Mouse (Mus musculus) thymus, postnatal 36 days (tissue): ENCODE data around the gene Cisd3.

Experiments used
- DNase-seq, 2 experiments: peaks; one replicate each; pipeline ENCODE4 v3.0.0; 2022; ENCODE audit warnings: mixed read lengths in 2 of 2

Gene Cisd3

DNA sequence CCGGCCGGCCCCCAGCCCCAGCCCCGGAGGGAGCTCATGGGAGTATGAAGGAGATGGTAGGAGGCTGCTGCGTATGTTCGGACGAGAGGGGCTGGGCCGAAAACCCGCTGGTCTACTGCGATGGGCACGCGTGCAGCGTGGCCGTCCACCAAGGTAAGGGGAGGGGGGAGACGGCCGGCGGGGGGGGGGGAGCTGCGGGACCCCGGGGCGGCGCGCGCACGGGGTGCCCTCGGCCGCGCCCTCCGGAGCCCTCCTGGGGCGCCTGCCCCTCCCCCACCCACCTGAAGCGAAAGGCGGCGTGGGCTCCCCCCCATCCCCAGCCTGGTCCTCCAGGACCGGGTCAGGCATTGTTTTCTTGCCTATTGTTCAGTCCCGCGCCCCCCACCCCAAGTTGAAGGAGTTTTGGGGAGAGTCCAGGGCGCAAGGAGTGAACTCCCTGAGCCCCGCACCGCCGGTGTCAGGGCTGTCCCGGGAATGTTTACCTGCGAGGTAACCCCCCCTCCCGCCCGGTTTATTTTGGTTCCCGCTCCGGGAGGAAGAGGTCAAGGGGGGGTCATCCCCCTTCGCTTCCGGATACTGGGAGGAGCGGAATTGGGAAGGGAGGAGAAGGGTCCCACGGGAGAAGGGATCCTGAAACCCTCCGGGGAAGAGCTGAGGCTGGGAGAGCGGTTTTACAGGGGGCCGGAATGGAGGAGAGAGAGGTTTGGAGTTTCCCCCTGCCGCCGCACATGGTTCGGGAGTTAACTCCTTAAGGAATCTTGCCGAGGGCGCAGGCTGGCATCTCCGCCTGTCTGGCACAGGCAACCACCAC lies 21.9 kb upstream of the Cisd3 start:
- DNase-seq, result peak; percentile 42 to 49

DNA sequence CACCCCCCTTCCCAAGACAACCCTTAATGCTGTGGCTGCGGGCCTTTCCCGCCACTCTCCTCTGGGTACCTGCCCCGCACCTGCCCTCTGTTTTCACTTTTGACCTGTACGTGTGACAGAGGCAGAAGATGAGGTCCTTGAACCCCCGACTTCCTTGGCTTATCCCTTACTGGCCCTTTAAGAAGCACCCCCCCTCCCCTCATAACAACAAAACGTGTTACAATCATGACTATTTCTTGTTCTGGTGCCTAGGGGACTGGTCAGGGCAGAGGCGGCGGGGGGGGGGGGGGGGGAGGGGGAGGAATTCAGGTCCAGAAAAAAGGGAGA lies 21.3 kb upstream of the Cisd3 start:
- DNase-seq, result no peak

DNA sequence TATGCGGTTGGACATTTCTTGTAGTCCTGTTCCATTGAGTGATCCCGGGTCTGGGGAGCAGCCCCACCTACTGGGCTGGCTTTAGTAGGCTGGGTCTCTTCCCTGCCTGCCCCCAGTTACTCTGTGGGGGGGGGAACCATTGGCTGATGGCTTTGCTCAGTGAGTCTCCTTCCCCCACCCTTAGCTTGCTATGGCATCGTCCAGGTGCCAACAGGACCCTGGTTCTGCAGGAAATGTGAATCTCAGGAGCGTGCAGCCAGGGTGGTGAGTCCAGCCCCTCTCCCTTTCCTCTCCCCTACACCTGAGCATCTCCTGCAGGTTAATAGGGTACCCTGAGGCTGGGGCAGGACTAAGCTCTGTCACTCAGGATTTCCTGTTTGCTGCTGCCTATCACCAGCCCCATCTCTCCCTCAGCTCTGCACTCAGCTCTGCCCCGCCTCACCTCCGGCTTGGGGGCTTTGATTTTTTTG lies 20.8 kb upstream of the Cisd3 start:
- peak; percentile 49 to 67 for DNase-seq

DNA sequence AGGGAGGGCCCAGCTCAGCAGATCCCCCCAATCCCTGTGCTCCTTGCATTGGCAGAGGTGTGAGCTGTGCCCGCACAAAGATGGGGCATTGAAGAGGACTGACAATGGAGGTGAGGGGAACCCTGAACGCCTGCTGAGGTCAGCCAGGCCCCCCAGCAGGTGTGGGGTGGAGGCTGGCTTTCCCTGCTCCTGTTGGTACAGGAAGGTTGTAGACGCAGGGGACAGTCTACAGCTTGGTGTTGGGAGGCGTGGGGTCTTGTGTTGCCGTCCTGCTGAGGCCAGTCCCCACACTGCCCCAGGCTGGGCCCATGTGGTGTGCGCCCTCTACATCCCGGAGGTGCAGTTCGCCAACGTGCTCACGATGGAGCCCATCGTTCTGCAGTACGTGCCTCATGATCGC lies 20.2 kb upstream of the Cisd3 start:
- no peak for DNase-seq

DNA sequence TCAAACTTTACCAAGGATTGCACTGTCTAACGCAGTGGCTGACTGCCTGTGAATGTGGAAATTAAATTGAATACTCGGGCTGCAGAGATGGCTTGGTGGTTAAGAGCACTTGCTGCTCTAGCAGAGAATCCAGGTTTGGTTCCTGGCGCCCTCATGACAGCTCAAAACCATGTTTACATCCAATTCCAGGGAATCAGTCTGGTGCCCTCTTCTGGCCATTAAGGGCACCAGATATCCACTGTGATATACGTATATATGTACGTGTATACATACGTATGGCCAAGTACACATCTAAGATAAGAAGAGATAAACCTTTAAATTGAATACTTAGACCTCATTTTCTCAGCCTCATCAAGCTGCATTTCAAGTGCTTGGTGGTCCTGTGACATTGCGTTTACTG lies 19.4 kb upstream of the Cisd3 start:
- DNase-seq, result no peak

DNA sequence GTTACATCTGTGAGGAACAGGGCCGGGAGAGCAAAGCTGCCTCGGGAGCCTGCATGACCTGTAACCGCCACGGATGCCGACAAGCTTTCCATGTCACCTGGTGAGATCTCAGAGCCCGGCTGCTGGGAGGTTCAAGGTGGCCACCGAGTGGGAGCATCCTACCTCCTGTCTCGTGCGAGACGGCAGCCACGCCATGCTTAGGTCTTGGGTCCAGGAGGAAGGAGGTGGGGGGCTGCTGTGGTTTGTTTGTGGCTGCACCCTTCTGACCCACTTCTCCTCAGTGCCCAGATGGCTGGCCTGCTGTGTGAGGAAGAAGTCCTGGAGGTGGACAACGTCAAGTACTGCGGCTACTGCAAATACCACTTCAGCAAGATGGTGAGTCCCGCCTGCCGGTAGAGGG lies 18.8 kb upstream of the Cisd3 start:
- DNase-seq, result no peak

DNA sequence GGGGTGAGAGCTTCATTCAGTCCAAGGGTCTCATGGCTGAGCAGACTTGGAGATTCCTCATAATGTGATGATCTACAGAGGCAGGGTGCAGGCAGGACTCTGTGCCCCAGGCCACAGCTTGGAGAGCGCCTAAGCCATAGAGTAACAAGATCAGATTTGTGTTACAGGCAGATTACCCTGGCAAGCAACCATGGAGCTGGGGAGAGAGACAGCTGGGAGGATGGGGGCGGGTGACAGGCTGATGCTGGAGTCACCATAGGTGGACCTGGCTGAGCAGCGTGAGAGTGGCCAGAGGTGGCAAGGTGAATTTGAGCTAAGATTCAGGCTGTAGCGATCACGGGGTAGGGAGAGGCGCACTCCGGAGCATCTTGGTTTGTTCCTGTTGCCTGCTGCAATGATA lies 17.5 kb upstream of the Cisd3 start:
- DNase-seq, result no peak

DNA sequence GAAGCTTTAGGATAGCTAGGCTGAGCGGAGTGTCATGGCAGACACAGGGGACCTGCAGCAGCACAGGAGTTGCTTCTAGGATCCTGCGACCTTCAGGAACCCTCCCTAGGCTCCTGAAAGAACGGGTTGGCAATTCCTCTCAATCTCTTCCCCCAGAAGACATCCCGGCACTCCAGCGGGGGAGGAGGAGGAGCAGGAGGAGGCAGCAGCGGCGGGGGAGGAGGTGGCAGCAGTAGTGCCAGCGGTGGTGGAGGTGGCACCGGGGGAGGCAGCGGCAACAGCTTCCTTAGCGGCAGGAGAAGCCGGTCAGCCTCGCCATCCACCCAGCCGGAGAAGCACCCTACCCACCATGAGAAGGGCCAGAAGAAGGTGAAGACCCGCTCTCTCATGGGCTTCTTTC lies 16.4 kb upstream of the Cisd3 start:
- DNase-seq, result no peak

DNA sequence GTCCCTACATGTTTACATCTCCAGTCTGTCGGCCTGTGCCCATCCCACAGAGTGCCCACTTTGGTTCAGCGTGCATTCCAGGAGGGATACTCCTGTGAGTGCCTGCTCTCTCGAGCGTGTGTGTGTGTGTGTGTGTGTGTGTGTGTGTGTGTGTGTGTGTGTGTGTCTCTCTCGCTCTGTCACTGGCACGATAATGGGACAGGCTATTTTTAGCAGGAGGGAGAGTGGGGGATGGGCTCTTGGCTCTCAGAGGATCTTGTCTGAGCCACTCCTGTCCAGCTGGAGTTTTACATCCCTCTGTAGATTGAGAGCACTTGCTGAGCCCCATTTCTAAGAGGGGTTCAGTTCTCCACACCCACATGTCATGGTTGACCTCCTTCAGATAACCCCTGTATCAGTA lies 15.8 kb upstream of the Cisd3 start:
- DNase-seq, result no peak

DNA sequence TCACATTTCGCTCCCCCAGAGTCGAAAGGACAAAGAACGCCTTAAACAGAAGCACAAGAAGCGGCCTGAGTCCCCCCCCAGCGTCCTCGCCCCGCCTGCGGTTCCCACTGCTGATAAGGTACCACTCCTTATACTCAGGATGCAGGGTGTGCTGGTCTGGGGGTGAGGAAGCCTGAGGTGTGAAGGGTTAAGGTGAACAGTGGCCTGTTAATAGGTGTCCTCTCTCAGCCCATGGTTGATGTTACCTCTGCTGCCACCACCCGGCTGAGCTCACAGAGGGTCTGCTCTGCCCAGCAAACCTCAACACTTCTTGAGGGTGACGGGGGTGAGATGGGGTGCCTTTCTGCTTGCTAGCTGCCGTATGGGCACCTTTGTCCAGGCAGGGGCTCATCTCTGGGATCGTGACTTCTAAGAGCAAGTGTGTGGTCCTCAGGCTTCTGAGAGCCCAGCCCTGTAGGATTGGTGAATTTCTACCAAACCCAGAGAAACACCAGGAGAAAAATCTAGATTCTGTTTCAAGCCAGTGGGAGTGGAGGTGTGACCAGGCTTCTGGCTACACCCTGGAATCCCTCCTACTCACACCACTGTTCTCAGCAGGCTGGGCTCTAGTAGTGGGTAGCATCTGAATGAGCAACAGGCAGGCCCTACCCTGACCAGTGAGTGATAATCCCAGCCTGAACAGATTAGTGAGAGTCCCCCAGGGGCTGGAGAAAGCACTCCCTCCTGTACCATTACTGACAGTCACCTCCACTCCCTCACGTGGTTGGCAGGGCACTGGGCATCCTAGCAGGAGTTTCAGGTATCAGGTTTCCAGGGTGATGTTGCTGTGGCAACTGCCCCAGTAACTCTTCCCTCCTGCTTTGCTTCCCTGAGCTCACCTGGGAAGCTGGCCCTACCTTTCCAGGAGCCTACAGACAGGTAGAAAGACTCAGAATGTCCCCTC lies 15.1 kb upstream of the Cisd3 start:
- no peak for DNase-seq

DNA sequence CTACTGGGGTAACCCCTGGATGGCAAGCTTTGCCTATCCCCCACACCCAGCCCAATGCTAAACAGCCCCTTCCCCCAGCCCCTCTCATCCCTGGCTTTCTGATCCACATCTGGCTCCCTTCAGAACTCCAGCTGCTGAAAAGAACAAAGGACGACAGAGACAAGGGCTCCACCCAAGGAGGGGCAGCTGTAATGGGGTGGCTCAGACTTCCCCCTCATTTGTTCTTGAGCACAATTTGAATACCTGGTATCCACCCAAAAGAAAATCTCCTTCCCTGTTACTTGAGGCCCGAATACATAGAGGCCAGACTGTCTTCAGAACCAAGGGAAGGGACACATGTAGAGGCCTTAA lies 14.5 kb upstream of the Cisd3 start:
- no peak for DNase-seq

DNA sequence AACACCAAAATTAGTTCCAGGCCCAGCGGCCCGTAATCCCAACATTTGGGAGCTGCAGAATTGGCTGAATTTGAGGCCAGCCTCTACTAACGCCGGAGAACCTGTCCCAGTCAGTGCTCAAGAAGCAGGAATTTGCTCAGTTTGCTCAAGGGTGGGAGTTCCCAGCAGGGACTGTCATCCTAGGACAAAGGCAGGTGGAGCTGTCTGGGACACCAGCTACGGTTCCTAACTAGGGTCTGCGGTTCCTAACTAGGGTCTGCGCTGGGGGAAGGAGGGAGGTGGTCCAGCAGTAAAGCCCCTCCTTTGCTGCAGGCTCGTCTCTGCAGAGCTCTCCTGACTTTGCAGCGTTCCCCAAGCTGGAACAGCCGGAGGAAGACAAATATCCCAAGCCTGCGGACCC lies 12.5 kb upstream of the Cisd3 start:
- DNase-seq, result no peak

DNA sequence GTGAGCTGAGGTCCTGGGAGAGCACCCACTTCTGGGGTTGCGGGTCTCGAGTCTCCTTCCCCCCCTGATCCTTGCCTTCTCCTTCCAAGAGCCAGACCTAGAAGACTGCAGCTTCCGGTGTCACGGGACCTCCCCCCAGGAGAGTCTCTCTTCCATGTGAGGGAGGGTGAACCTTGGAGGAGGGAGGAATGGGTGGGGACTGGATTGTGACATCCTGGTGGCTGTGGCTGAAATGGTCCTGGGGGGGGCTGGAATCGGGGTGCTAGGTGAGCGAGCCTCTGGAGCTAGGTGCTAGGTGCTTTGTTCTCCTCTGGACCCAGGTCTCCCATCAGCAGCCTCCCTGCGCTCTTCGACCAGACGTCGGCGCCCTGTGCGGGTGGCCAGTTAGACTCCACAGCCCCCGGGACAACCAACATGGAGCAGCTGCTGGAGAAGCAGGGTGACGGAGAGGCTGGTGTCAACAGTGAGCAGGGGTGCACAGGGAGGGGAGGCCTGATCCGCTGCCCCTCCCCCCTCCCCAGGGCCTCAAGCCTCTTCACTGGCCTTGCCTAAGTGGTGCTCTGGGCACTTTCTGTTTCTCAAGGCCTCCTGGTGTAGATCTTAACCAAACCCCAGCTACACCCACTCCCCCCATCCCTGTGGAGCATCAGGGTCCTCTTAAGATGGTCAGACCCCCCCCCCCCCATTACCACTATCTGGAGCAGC lies 9.4 kb upstream of the Cisd3 start:
- DNase-seq, result no peak

DNA sequence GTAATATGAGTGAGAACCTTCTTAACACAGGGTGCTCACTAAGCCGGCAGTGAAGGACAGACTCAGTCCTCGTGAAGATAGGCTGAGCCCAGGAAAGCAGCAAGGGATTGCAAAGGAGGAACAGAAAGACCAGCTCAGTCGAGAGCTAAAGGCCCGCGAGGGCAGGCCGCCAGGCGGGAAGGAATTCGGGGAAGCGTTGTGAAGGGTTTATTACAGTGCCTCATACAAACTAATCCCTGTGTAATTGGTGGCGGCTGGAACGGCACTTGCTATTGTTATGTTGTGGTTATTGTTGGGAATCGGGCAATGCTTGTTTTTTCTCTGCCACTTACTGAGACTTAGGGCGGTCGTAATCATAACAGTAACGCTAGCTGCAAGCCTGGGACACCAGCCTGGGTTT lies 8.2 kb upstream of the Cisd3 start:
- DNase-seq, result no peak

DNA sequence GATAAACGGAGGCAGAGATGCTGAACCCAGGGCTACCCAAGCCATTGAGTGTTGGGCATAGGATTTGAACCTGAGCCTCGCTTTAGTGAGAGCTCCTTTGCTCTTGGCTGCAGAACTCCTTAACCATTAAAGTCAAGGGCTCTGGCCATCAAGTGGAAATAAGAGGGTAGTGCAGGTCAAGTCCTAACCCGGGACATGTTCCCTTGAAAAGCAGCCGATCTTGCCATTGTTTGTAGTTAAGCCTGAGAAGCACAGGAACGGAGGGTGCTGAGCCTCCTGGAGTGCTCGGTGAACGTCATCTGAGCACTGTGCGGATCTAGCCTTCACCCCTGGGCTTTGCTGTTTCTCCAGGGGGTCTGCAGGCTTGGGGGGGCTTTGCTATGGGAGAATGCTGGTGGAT lies 7.8 kb upstream of the Cisd3 start:
- no peak for DNase-seq

DNA sequence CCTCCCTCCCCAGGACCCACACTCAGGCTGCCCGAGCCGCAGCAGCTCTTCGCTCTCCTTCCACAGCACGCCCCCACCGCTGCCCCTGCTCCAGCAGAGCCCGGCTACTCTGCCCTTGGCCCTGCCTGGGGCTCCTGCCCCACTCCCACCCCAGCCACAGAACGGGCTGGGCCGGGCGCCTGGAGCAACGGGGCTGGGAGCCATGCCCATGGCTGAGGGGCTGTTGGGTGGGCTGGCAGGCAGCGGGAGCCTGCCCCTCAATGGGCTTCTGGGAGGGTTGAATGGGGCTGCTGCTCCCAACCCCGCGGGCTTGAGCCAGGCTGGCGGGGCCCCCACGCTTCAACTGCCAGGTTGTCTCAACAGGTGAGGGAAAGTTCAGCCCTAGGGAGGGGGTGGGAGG lies 7.3 kb upstream of the Cisd3 start:
- no peak for DNase-seq

DNA sequence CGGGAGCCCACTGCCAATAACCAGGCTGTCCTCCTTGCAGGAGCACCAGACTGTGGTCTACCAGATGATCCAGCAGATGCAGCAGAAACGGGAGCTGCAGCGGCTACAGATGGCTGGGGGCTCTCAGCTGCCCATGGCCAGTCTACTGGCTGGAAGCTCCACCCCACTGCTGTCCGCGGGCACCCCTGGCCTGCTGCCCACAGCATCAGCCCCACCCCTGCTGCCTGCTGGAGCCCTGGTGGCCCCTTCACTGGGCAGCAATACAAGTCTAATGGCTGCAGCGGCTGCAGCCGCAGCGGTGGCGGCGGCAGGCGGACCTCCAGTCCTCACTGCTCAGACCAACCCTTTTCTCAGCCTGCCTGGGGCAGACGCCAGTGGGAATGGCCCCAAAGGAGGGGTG lies 5.2 kb upstream of the Cisd3 start:
- DNase-seq, result no peak

DNA sequence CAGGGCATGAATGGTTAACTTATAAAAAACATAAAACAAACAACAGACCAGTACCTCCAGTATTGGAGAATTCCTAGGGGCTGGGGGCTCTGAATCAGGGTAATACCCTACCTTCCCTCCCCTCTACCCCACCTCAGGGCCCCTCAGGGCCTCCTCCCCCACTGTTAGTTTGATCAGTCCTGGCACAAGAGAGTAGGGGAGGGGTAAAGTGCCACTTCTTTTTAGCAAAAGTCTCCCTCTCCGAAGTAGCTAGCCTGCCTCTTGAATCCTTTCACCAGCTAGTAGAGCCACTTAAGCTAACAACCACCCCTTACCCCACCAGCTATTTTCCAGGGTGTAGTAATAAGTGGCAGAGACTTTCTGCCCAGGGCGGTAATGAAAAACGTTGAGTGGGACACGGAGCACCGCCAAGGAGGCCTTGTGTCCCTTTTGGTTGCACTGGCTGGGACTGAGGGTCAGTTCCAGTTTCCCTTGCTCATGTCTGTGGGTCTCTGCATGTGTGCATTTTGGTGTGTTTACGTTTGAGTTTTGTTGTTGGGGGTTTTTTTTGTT lies 3.0 kb upstream of the Cisd3 start:
- DNase-seq, result no peak

DNA sequence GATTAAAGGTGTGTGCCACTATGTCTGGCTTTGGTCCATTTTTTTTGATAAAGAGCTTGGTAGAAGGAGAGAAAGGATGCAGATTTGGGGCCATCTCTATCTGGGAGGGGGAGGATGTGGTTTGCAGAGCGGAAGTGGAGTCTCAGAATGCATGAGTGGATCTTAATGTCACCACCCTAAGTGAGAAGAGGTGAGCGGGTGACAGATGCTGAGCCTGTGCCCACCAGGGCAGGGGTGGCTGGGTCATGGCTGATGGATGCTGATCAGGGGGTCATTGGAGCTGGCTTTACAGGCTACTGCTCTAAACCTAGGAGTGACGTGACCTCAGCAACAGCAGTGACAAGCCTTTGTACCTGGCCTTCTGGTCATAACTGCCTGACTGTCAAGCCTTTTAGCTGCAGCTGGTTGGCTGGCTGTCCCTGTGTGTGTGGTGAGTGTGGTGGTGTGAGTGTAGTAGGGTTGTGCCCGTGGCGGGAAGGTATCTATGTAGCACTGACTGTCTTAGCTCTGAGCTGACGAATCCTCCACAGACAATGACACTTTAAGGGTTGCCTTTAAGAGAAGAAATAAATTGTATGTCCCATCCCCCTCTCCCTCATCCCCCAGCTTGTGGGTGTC lies 1.5 kb upstream of the Cisd3 start:
- DNase-seq, result peak; percentile 68 to 69

DNA sequence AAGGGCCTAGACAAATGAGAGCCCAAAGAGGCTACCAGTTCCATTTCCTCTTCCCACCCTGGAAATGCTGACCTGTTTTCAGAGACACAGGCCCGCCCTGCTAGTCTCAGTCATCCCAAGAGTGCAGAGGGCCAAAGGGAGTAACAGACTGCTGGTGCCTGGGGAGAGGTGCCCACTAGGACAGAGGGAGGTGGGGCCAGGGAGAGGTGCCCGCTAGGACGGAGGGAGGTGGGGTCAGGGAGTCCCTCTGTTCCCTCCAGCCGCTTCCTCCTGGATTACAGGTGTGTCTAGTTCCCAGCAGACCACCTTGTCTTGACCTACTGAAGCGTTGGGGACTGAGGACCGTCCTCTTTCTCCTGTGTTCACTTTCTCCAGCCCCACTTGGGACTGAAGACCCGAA lies 860 bp upstream of the Cisd3 start:
- DNase-seq, result no peak

DNA sequence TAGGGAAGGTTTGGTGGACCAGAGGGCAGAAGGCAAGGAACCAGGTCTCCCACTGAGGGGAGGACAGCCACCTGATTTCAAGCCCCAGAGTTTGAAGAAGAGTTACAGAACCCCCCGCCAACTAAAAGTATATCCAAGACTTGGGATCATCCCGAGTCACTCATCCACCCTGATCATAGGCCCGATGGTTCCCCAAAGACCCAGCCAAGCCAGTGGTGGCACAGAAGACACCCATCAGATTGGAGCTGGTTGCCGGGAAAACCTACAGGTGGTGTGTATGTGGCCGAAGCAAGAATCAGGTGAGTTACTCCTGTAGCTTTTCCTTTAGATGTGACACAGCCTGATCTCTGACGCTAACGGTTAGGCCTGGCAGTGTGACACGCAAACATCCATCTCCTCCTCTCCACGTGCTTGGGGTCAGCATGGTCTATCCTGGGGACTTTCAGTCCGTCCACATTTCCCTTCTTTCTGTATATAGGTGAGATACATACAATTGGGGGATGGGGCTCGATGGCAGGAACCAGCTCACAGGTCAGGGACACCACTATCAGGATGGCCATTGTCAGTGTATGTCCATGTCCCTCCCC lies 789 bp downstream of the Cisd3 start:
- no peak for DNase-seq

DNA sequence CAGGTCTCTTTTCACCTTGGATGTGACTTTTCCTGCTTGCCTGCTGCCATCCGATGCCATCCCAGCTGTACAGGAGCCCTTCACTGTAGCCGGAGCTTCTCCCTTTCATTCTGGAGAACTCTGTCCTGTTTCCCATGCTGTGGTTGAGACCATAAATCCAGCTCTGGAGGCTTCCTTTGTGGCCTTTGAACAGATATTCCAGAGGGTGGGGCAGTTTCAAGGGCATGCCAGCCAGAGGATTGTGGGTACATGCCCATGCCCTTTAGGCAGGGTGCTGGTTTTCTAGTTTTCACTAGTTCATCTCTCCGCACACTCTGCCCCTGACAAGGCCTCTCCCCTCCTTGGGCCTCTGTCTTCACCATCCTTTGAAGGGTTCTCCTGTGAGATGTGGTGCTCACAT lies 1.4 kb downstream of the Cisd3 start:
- DNase-seq, result no peak

DNA sequence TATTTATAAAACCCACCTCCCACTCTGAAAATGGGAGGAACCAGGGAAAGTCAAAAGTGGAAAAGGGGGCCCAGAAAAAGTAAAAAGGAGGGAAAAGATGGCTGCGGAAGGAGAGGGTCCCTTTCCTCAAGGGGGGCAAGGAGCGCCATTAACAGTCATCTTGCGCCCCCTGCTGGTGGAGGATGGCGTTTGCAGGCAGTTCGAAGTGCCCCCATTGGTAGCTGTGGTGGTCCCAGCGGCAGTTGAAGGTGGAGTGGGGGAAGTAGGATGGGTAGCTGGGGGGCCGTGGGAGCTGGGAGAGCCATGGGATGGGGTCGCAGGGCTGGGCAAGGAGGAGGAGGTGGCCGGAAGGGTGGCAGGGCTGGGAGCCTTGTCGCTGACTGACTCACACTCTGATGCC lies 4.2 kb downstream of the Cisd3 start:
- DNase-seq, result peak; percentile 77 to 79
